Mouse (Mus musculus): ENCODE data around the gene Il15ra. TPM values are rescaled to one million over a fixed set of nuclear protein-coding genes. Genes with fewer than 3 reads are reported as not detected.

The Il15ra gene
- total and polyA plus RNA-seq, 3 experiments, result 0.27 TPM; not detected in 2

DNA sequence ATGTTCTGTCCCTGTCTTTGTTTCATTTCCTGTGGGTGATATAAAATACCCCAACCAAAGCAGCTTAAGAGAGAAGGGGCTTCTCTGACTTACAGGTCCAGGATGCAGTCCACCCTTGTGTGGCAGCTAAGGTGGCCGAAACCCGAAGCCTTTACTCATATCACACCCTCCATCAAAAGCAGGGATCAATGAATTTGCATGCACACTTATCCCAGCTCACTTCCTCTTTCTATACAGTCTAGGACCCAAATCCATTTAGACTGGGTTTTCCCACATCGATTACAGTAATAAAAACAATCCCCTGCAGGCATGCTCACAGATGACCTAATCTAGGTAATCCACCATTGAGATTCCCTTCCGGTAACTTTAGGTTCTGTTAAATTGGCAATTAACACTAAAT, 18.6 kb upstream of the Il15ra start:
- ATAC-seq (ENCODE audit: extremely low read depth, insufficient number of reproducible peaks, low FRiP score, poor library complexity, severe bottlenecking) (no peak), DNase-seq (ENCODE audit: low spot score) (no peak)
- peaks cover 8% of the 10 kb centered on the region for H3K27me3 ChIP-seq (ENCODE audit: insufficient read depth, low read length)
- H3K4me1 ChIP-seq (ENCODE audit: insufficient read depth, low read depth, low read length), result no peaks in the 10 kb centered on the region
- no peak overlapping the region for H3K4me3 ChIP-seq (ENCODE audit: low read depth, low read length)
- no peaks in the 10 kb centered on the region for H3K9me3 ChIP-seq (replicated peaks)
- TF ChIP-seq CTCF (IDR thresholded peaks at IDR 0.05; ENCODE audit: low read depth, low read length) (no peak), POLR2AphosphoS5 (IDR thresholded peaks at IDR 0.05; ENCODE audit: insufficient replicate concordance, low read depth, low read length) (no peak), GATA1 (IDR thresholded peaks at IDR 0.05; ENCODE audit: borderline replicate concordance, low read length) (no peak), GATA2 (IDR thresholded peaks at IDR 0.05; ENCODE audit: borderline replicate concordance, low read depth, low read length) (no peak)
- H3K36me3 ChIP-seq (replicated peaks), result no peaks in the 10 kb centered on the region

DNA sequence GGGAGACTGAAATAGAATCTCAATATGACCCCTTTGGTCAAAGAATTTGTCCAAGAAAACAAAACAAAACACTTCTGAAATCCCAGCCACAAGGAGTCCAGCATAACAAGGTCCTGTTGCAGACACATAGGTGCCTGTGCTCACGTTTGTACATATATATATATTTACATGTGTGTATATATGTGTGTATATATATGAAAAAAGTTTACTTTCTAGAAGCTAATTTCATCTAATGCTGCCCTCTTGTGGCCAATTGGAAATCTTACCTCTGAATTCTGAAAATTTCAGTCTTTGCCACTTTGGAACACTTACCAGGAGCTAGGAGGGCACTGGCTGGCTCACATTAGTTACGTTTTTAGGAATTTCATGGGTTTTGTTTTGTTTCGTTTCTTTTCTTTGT, 17.7 kb upstream of the Il15ra start:
- Histone ChIP-seq H3K4me3 (ENCODE audit: low read depth, low read length) (no peak overlapping the region), H3K4me1 (ENCODE audit: insufficient read depth, low read depth, low read length) (no peaks in the 10 kb centered on the region), H3K36me3 (replicated peaks) (no peaks in the 10 kb centered on the region), H3K27me3 (ENCODE audit: insufficient read depth, low read length) (peaks cover 7% of the 10 kb centered on the region), H3K9me3 (replicated peaks) (no peaks in the 10 kb centered on the region)
- peak; percentile 10 for DNase-seq (ENCODE audit: low spot score)
- no peak for TF ChIP-seq TAL1 (conservative IDR thresholded peaks at IDR 0.05; ENCODE audit: low read depth, low read length)
- TF ChIP-seq CTCF (IDR thresholded peaks at IDR 0.05; ENCODE audit: low read depth, low read length), result no peak
- TF ChIP-seq POLR2AphosphoS5 (IDR thresholded peaks at IDR 0.05; ENCODE audit: insufficient replicate concordance, low read depth, low read length), result no peak
- TF ChIP-seq GATA2 (IDR thresholded peaks at IDR 0.05; ENCODE audit: borderline replicate concordance, low read depth, low read length), result no peak
- no peak for TF ChIP-seq GATA1 (IDR thresholded peaks at IDR 0.05; ENCODE audit: borderline replicate concordance, low read length)
- no peak for ATAC-seq (ENCODE audit: extremely low read depth, insufficient number of reproducible peaks, low FRiP score, poor library complexity, severe bottlenecking)

DNA sequence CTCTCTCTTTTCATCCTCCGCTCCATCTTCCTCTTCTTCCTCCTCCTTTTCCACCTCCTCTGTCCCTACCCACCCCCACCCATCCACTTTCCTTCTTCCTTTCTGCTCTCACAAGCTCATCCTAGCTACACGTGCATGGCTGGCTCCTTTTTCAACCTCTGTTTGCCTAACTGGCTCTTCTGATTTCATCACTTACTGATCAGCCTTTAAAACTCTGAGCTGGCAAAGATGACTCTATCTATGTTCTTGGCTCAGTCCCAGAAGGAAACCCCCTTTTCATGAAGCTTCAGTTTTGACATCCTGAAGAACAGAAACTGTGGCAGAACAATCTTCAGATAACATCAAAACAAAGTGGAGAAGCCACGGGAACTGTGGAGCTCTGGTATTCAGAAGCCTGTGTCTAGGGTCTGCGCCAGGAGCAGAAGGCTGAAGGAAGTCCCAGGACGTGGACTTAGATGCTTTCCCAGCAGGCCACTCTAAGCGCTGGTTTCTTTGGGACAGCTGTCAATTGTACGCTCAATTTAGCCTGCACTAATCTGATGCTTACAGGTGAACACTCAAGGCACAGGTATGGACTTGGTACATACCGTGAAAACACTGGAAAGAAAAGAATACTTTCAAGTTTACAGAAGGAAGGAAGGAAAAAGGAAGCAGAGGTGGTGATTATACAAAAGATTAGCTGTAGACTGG, 14.7 kb upstream of the Il15ra start:
- no peaks in the 10 kb centered on the region for H3K4me1 ChIP-seq (ENCODE audit: insufficient read depth, low read depth, low read length)
- H3K4me3 ChIP-seq (ENCODE audit: low read depth, low read length), result no peak overlapping the region
- DNase-seq (ENCODE audit: low spot score) (no peak), ATAC-seq (ENCODE audit: extremely low read depth, insufficient number of reproducible peaks, low FRiP score, poor library complexity, severe bottlenecking) (no peak)
- no peak for TF ChIP-seq GATA1 (IDR thresholded peaks at IDR 0.05; ENCODE audit: borderline replicate concordance, low read length)
- TF ChIP-seq POLR2AphosphoS5 (IDR thresholded peaks at IDR 0.05; ENCODE audit: insufficient replicate concordance, low read depth, low read length), result no peak
- TF ChIP-seq TAL1 (conservative IDR thresholded peaks at IDR 0.05; ENCODE audit: low read depth, low read length), result no peak
- TF ChIP-seq CTCF (IDR thresholded peaks at IDR 0.05; ENCODE audit: low read depth, low read length), result no peak
- no peak for TF ChIP-seq GATA2 (IDR thresholded peaks at IDR 0.05; ENCODE audit: borderline replicate concordance, low read depth, low read length)
- no peaks in the 10 kb centered on the region for H3K9me3 ChIP-seq (replicated peaks)
- no peaks in the 10 kb centered on the region for H3K27me3 ChIP-seq (ENCODE audit: insufficient read depth, low read length)
- H3K36me3 ChIP-seq (replicated peaks), result no peaks in the 10 kb centered on the region

DNA sequence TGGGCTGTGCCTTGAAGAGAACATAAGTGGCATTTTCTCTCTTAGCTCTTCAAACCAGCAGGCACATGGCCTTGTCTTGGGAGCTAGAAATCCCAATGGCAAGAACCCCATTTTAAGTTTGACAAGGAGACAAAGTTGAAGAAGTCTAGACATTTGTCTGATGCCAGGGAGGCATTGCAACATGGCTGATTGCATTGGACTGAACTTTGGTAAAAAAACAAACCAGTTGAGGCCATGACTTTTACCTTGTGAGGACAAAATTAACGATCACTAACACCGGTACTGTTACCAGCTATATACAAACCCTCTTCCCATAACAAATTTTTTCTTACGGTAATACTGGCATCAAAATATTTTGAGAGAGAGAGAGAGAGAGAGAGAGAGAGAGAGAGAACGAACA, 11.7 kb upstream of the Il15ra start:
- TF ChIP-seq GATA1 (IDR thresholded peaks at IDR 0.05; ENCODE audit: borderline replicate concordance, low read length), result no peak
- TF ChIP-seq GATA2 (IDR thresholded peaks at IDR 0.05; ENCODE audit: borderline replicate concordance, low read depth, low read length), result no peak
- TF ChIP-seq TAL1 (conservative IDR thresholded peaks at IDR 0.05; ENCODE audit: low read depth, low read length), result no peak
- TF ChIP-seq POLR2AphosphoS5 (IDR thresholded peaks at IDR 0.05; ENCODE audit: insufficient replicate concordance, low read depth, low read length), result no peak
- TF ChIP-seq CTCF (IDR thresholded peaks at IDR 0.05; ENCODE audit: low read depth, low read length), result no peak
- Histone ChIP-seq H3K36me3 (replicated peaks) (no peaks in the 10 kb centered on the region), H3K27me3 (ENCODE audit: insufficient read depth, low read length) (no peaks in the 10 kb centered on the region), H3K4me3 (ENCODE audit: low read depth, low read length) (no peak overlapping the region), H3K4me1 (ENCODE audit: insufficient read depth, low read depth, low read length) (no peaks in the 10 kb centered on the region), H3K9me3 (replicated peaks) (no peaks in the 10 kb centered on the region)
- no peak for DNase-seq (ENCODE audit: low spot score)
- ATAC-seq (ENCODE audit: extremely low read depth, insufficient number of reproducible peaks, low FRiP score, poor library complexity, severe bottlenecking), result no peak

DNA sequence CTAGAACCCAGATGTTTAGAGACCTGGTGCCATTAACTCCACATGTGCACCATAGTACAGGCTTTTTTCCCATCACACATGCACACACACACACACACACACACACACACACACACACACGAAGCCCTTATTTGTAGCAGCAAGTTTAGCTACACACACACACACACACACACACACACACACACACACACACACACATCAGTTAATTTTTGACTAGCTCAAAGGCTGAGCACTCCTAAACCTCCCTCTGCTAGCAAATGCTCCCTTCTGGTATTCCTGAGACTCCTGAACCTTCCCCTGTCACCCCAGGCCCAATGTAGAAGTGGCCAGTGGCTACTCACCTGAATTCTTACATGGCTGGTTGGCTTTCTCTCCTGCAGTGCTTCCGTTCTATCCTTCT, 11.0 kb upstream of the Il15ra start:
- no peak for TF ChIP-seq GATA2 (IDR thresholded peaks at IDR 0.05; ENCODE audit: borderline replicate concordance, low read depth, low read length)
- no peak for TF ChIP-seq CTCF (IDR thresholded peaks at IDR 0.05; ENCODE audit: low read depth, low read length)
- TF ChIP-seq POLR2AphosphoS5 (IDR thresholded peaks at IDR 0.05; ENCODE audit: insufficient replicate concordance, low read depth, low read length), result no peak
- TF ChIP-seq GATA1 (IDR thresholded peaks at IDR 0.05; ENCODE audit: borderline replicate concordance, low read length), result no peak
- TF ChIP-seq TAL1 (conservative IDR thresholded peaks at IDR 0.05; ENCODE audit: low read depth, low read length), result no peak
- DNase-seq (ENCODE audit: low spot score), result no peak
- no peak for ATAC-seq (ENCODE audit: extremely low read depth, insufficient number of reproducible peaks, low FRiP score, poor library complexity, severe bottlenecking)
- Histone ChIP-seq H3K36me3 (replicated peaks) (no peaks in the 10 kb centered on the region), H3K9me3 (replicated peaks) (no peaks in the 10 kb centered on the region), H3K4me1 (ENCODE audit: insufficient read depth, low read depth, low read length) (no peaks in the 10 kb centered on the region), H3K4me3 (ENCODE audit: low read depth, low read length) (no peak overlapping the region), H3K27me3 (ENCODE audit: insufficient read depth, low read length) (no peaks in the 10 kb centered on the region)

DNA sequence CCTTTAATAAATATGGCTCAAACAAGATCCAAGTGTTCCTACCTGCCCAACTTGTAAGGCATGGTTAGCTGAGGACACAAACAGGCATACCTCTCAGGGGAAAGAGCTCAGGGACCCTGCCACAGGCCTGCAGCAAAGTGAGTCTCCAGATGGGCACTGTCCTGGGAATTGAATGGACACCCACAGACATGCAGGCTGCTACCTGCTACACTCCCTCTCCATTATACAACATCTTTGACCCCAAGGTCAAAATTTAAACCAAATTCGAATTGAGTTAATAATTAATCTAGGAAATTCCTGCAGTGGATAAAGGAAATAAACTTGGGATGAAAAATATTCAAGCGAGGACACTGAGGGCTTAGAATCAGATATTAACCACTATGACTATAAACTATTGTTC, 9.2 kb upstream of the Il15ra start:
- Histone ChIP-seq H3K4me3 (ENCODE audit: low read depth, low read length) (no peak overlapping the region), H3K27me3 (ENCODE audit: insufficient read depth, low read length) (no peaks in the 10 kb centered on the region), H3K36me3 (replicated peaks) (no peaks in the 10 kb centered on the region), H3K4me1 (ENCODE audit: insufficient read depth, low read depth, low read length) (no peaks in the 10 kb centered on the region), H3K9me3 (replicated peaks) (no peaks in the 10 kb centered on the region)
- no peak for ATAC-seq (ENCODE audit: extremely low read depth, insufficient number of reproducible peaks, low FRiP score, poor library complexity, severe bottlenecking)
- TF ChIP-seq GATA1 (IDR thresholded peaks at IDR 0.05; ENCODE audit: borderline replicate concordance, low read length), result no peak
- no peak for TF ChIP-seq TAL1 (conservative IDR thresholded peaks at IDR 0.05; ENCODE audit: low read depth, low read length)
- TF ChIP-seq POLR2AphosphoS5 (IDR thresholded peaks at IDR 0.05; ENCODE audit: insufficient replicate concordance, low read depth, low read length), result no peak
- TF ChIP-seq CTCF (IDR thresholded peaks at IDR 0.05; ENCODE audit: low read depth, low read length), result no peak
- TF ChIP-seq GATA2 (IDR thresholded peaks at IDR 0.05; ENCODE audit: borderline replicate concordance, low read depth, low read length), result no peak
- DNase-seq (ENCODE audit: low spot score), result no peak

Data from G1E (cell line).